Mouse (Mus musculus): ENCODE measurements at regions not wholly inside any gene's neighbourhood (a gene's known extent, or its start where the extent isn't known, plus 50 kb on each side); places are given as distances from the start of the nearest gene placed in this dataset.
A peak's percentile ranks its signal among the peaks of the same experiment; 100 is the strongest.

DNA sequence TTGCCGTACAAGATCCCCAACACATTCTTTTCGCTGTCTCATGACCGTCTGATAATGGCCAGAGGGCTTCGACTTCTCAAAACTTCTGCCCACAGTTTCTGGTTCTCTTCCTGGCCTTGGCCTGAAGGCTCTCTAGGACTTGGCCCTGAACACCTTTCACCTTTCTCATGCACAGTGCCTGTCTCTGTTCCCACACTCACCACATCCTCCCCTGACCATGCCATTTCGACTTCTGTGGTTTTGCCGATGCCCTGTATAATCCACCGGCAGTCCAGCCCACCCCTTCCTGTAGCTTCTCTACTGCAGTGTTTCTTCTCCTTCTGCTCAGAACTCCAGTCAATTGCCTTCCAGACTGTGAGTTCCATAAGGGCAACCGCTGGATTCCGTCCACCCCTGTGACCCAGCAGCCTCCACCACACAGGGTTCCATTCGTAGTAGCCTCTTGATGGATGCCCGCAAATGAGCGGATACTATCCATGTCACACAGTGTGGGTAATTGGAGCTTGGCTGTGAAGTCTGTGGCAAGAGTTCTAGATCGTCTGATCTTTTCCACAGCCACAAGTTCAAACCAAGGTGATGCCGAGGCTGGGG, 53.3 kb upstream of the Cnih3 start:
- peak; percentile 13 for DNase-seq (ENCODE audit: low read depth, low spot score)

DNA sequence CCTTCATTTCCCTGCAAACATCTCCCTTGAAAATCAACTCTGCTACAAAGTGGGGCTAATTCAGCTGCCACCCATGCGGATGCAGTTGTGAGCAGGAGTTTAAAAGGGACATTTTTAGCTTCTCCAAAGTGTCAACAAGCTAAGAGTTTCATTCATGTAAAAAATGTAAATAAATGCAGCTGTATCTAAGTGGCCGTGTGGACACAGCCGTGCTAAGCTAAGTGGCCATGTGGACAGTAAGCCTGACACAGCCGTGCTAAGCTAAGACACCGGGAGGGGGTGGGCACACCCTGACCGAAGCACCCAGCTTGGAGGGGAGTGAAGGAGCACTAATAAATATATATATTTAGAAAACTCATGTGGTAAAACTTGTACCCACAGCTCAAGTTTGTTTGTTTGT, 52.6 kb upstream of the Cnih3 start:
- no peak for DNase-seq (ENCODE audit: low read depth, low spot score)

DNA sequence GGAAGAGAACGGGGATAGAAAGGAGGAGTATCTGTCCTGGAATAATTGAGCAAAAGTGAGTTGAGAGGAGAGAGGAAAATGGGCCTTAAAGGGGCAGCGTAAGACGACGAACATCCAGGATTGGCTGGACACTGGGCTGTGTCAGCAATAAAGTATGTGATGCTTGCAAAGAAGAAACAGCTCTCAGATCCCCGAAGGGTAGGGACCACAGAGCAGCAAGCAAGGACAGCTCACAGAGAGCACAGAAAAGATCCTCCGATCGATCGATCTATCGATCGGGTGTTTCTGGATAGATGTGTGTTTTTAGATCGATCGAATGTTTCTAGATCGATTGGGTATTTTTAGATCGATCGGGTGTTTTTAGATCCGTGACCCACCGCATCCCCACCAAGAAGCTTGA, 50.3 kb upstream of the Cnih3 start:
- DNase-seq (ENCODE audit: low read depth, low spot score): no peak
